In genomic region chr17:86063461-86063860, GRCm38 (mm10) we compare ENCODE assay signal across 8 mouse cellular contexts.
DNase-seq lines count a peak whose midpoint lies in the region; ATAC-seq lines count a peak whose summit lies in the region.

No protein-coding gene starts in this region.

- no peak overlapping the region for H3K27ac ChIP-seq in limb, embryonic 13.5 days
- no peak overlapping the region for H3K27ac ChIP-seq in neural tube, embryonic 11.5 days (ENCODE audit: low read depth, low read length)

- H3K36me3 ChIP-seq in limb, embryonic 13.5 days, result peaks cover 4% of the 10 kb centered on the region; the same call in 1 of the 2 replicates
- H3K36me3 ChIP-seq in neural tube, embryonic 11.5 days (ENCODE audit: control insufficient read depth, insufficient read depth, low read length), result no peaks in the 10 kb centered on the region

- H3K27me3 ChIP-seq in limb, embryonic 13.5 days, result no peaks in the 10 kb centered on the region
- no peaks in the 10 kb centered on the region for H3K27me3 ChIP-seq in neural tube, embryonic 11.5 days (ENCODE audit: control insufficient read depth, insufficient read depth, low read length)

- no peak overlapping the region for H3K4me3 ChIP-seq in limb, embryonic 13.5 days
- H3K4me3 ChIP-seq in neural tube, embryonic 11.5 days (ENCODE audit: low read depth, low read length), result no peak overlapping the region

- intact Hi-C loops in gastrocnemius, postnatal 14 days (cut with DNase I; ENCODE audit: low total_unique reads), result no loop called here

- no peak overlapping the region for H3K9ac ChIP-seq in limb, embryonic 13.5 days
- H3K9ac ChIP-seq in neural tube, embryonic 11.5 days (ENCODE audit: low read length), result no peak overlapping the region

- 0 out of 2 replicates have a peak, but pooled peaks cover 2% of the 10 kb centered on the region for H3K9me3 ChIP-seq in limb, embryonic 13.5 days
- H3K9me3 ChIP-seq in neural tube, embryonic 11.5 days (ENCODE audit: control insufficient read depth, low read length), result no peaks in the 10 kb centered on the region

- peak; percentile 59; the same call in 1 of the 2 replicates for ATAC-seq in limb, embryonic 13.5 days (ENCODE audit: low FRiP score, low read depth)
- 0 out of 2 replicates have a peak, but pooled peaks have one; percentile 23 for ATAC-seq in neural tube, embryonic 11.5 days (ENCODE audit: insufficient read depth, low FRiP score, low TSS enrichment)

- H3K4me2 ChIP-seq in limb, embryonic 13.5 days (replicated peaks), result no peak overlapping the region
- H3K4me2 ChIP-seq in neural tube, embryonic 11.5 days (ENCODE audit: low read depth), result no peak overlapping the region

- WGBS in limb, embryonic 13.5 days, result 20% methylated on average over 5 of the region's 5 CpGs
- WGBS in neural tube, embryonic 11.5 days, result 16% methylated on average over 5 of the region's 5 CpGs

- H3K4me1 ChIP-seq in limb, embryonic 13.5 days, result 0 out of 2 replicates have a peak, but pooled peaks cover 3% of the 10 kb centered on the region
- no peaks in the 10 kb centered on the region for H3K4me1 ChIP-seq in neural tube, embryonic 11.5 days (ENCODE audit: control insufficient read depth, insufficient read depth, low read length)

- DNase-seq in A20 (ENCODE audit: low read depth, low spot score), result peak; percentile 65
- DNase-seq in WW6 (ENCODE audit: low read depth, low spot score), result peak; percentile 24
- peak; percentile 47 to 57 for DNase-seq in cerebellum, postnatal 36 days
- peak; percentile 59 for DNase-seq in gastrocnemius, postnatal 14 days
- DNase-seq in kidney, adult 9 months, result peak; percentile 47
- peak; percentile 66 for DNase-seq in neural tube, embryonic 11.5 days (ENCODE audit: low spot score)
- peak; percentile 41 for DNase-seq in telencephalon, adult 2 months (ENCODE audit: low read depth, low spot score)
